21 mouse cellular contexts compared by ENCODE assay signal in genomic region chr6:142815513-142815912, GRCm38 (mm10). TPM values are rescaled to one million over a fixed set of nuclear protein-coding genes. Genes with fewer than 3 reads are reported as not detected.
DNase-seq lines count a peak whose midpoint lies in the region; ATAC-seq lines count a peak whose summit lies in the region.
"Had no signal": no experiment of that assay in that cellular context is flagged by ENCODE, and none has a peak within 500 bp of the region (broad histone marks: within the 10 kb centered on the region; RNA-seq: fewer than 3 reads in every experiment).

No protein-coding gene starts in this region.

- no peaks in the 10 kb centered on the region for H3K4me1 ChIP-seq in forebrain, embryonic 14.5 days (ENCODE audit: control insufficient read depth, insufficient read depth, low read length)
- 0 out of 2 replicates have a peak, but pooled peaks cover 4% of the 10 kb centered on the region for H3K4me1 ChIP-seq in forebrain, embryonic 11.5 days (replicated peaks; ENCODE audit: control insufficient read depth, insufficient read depth, low read length)
- H3K4me1 ChIP-seq in liver, embryonic 13.5 days (replicated peaks), result peaks cover under 1% of the 10 kb centered on the region; the same call in 1 of the 2 replicates
- no peaks in the 10 kb centered on the region; the same call in 1 of the 2 replicates for H3K4me1 ChIP-seq in liver, embryonic 12.5 days
- peaks cover 14% of the 10 kb centered on the region for H3K4me1 ChIP-seq in forebrain, embryonic 16.5 days (replicated peaks; ENCODE audit: control insufficient read depth, insufficient read depth, low read length)
- H3K4me1 ChIP-seq: embryonic facial prominence, embryonic 13.5 days had no signal

- H3K4me2 ChIP-seq in forebrain, embryonic 14.5 days (ENCODE audit: low read length), result no peak overlapping the region
- H3K4me2 ChIP-seq in forebrain, embryonic 11.5 days (ENCODE audit: low read depth, low read length, severe bottlenecking), result no peak overlapping the region
- no peak overlapping the region for H3K4me2 ChIP-seq in liver, embryonic 13.5 days
- no peak overlapping the region for H3K4me2 ChIP-seq in liver, embryonic 12.5 days
- H3K4me2 ChIP-seq in forebrain, embryonic 16.5 days (ENCODE audit: low read length), result no peak overlapping the region

- 74% methylated on average over 3 of the region's 3 CpGs for WGBS in forebrain, embryonic 14.5 days
- 84% methylated on average over 3 of the region's 3 CpGs for WGBS in forebrain, embryonic 11.5 days
- WGBS in liver, embryonic 13.5 days (ENCODE audit: insufficient replicate concordance), result 71% methylated on average over 3 of the region's 3 CpGs
- WGBS in liver, embryonic 12.5 days (ENCODE audit: insufficient replicate concordance), result 76% methylated on average over 3 of the region's 3 CpGs
- WGBS in forebrain, embryonic 16.5 days, result 54% methylated on average over 3 of the region's 3 CpGs

- peak; percentile 60 for ATAC-seq in forebrain, embryonic 14.5 days
- ATAC-seq in forebrain, embryonic 11.5 days (replicated peaks; ENCODE audit: low FRiP score), result no peak; the same call in 1 of the 2 replicates
- peak; percentile 27; the same call in 1 of the 2 replicates for ATAC-seq in liver, embryonic 13.5 days (ENCODE audit: low read depth)
- ATAC-seq in liver, embryonic 12.5 days, result no peak
- ATAC-seq in forebrain, embryonic 16.5 days, result peak; percentile 28
- ATAC-seq: intestine, embryonic 16.5 days had no signal

- no peaks in the 10 kb centered on the region for H3K36me3 ChIP-seq in forebrain, embryonic 14.5 days (ENCODE audit: control insufficient read depth, insufficient read depth, low read length)
- H3K36me3 ChIP-seq in forebrain, embryonic 11.5 days (ENCODE audit: control insufficient read depth, insufficient read depth, low read length), result no peaks in the 10 kb centered on the region
- no peaks in the 10 kb centered on the region for H3K36me3 ChIP-seq in liver, embryonic 13.5 days
- no peaks in the 10 kb centered on the region for H3K36me3 ChIP-seq in liver, embryonic 12.5 days
- no peaks in the 10 kb centered on the region for H3K36me3 ChIP-seq in forebrain, embryonic 16.5 days (ENCODE audit: control insufficient read depth, insufficient read depth)
- H3K36me3 ChIP-seq: embryonic facial prominence, embryonic 13.5 days; limb, embryonic 10.5 days; lung, embryonic 15.5 days had no signal

- no peak overlapping the region for H3K27ac ChIP-seq in forebrain, embryonic 14.5 days (ENCODE audit: low read depth, low read length)
- H3K27ac ChIP-seq in forebrain, embryonic 11.5 days (ENCODE audit: low read depth, low read length), result no peak overlapping the region
- no peak overlapping the region for H3K27ac ChIP-seq in liver, embryonic 13.5 days
- no peak overlapping the region for H3K27ac ChIP-seq in liver, embryonic 12.5 days
- H3K27ac ChIP-seq in forebrain, embryonic 16.5 days (ENCODE audit: low read length), result no peak overlapping the region
- H3K27ac ChIP-seq: embryonic facial prominence, embryonic 13.5 days; limb, embryonic 10.5 days; liver, embryonic 14.5 days; lung, embryonic 15.5 days had no signal

- no peaks in the 10 kb centered on the region for H3K9me3 ChIP-seq in forebrain, embryonic 14.5 days (replicated peaks; ENCODE audit: control insufficient read depth, low read length)
- no peaks in the 10 kb centered on the region for H3K9me3 ChIP-seq in forebrain, embryonic 11.5 days (ENCODE audit: control insufficient read depth, low read length)
- H3K9me3 ChIP-seq in liver, embryonic 13.5 days (replicated peaks), result no peaks in the 10 kb centered on the region
- no peaks in the 10 kb centered on the region for H3K9me3 ChIP-seq in liver, embryonic 12.5 days (replicated peaks)
- H3K9me3 ChIP-seq in forebrain, embryonic 16.5 days (ENCODE audit: control insufficient read depth, low read length), result no peaks in the 10 kb centered on the region
- H3K9me3 ChIP-seq: embryonic facial prominence, embryonic 13.5 days; limb, embryonic 10.5 days; lung, embryonic 15.5 days had no signal

- H3K27me3 ChIP-seq in forebrain, embryonic 14.5 days (replicated peaks; ENCODE audit: control insufficient read depth, insufficient read depth, low read length), result no peaks in the 10 kb centered on the region
- no peaks in the 10 kb centered on the region for H3K27me3 ChIP-seq in forebrain, embryonic 11.5 days (ENCODE audit: control insufficient read depth, insufficient read depth, low read length)
- peaks cover 12% of the 10 kb centered on the region; the same call in 1 of the 2 replicates for H3K27me3 ChIP-seq in liver, embryonic 13.5 days
- H3K27me3 ChIP-seq in liver, embryonic 12.5 days (replicated peaks), result peaks cover 21% of the 10 kb centered on the region
- H3K27me3 ChIP-seq in forebrain, embryonic 16.5 days (replicated peaks; ENCODE audit: control insufficient read depth, insufficient read depth, low read length), result no peaks in the 10 kb centered on the region
- H3K27me3 ChIP-seq: CH12.LX; embryonic facial prominence, embryonic 13.5 days; lung, embryonic 15.5 days had no signal

- peak; percentile 46 for DNase-seq in forebrain, embryonic 14.5 days (ENCODE audit: low spot score)
- DNase-seq in forebrain, embryonic 11.5 days (ENCODE audit: low spot score), result no peak
- no peak for DNase-seq in liver, embryonic 13.5 days
- DNase-seq in ES-CJ7 (ENCODE audit: low read depth, low spot score), result peak; percentile 19
- no peak for DNase-seq in adrenal gland, postnatal 14 days
- no peak for DNase-seq in layer of hippocampus, adult 9-11 months
- DNase-seq: adrenal gland, adult 2 months; gastrocnemius, postnatal 14 days; kidney, postnatal 36 days; thymus, adult 18-20 months; thymus, postnatal 4 days had no signal

- H3K9ac ChIP-seq in forebrain, embryonic 14.5 days (ENCODE audit: low read length), result no peak overlapping the region
- no peak overlapping the region for H3K9ac ChIP-seq in forebrain, embryonic 11.5 days (ENCODE audit: low read length)
- H3K9ac ChIP-seq in liver, embryonic 13.5 days, result no peak overlapping the region
- no peak overlapping the region for H3K9ac ChIP-seq in liver, embryonic 12.5 days
- no peak overlapping the region for H3K9ac ChIP-seq in forebrain, embryonic 16.5 days (replicated peaks; ENCODE audit: low read depth, low read length)
- H3K9ac ChIP-seq: embryonic facial prominence, embryonic 13.5 days; liver, embryonic 14.5 days; lung, embryonic 15.5 days had no signal

- H3K4me3 ChIP-seq in forebrain, embryonic 14.5 days (ENCODE audit: low read depth, low read length), result no peak overlapping the region
- no peak overlapping the region for H3K4me3 ChIP-seq in forebrain, embryonic 11.5 days (ENCODE audit: low read depth, low read length)
- H3K4me3 ChIP-seq in liver, embryonic 13.5 days (replicated peaks), result no peak overlapping the region
- no peak overlapping the region for H3K4me3 ChIP-seq in liver, embryonic 12.5 days
- no peak overlapping the region for H3K4me3 ChIP-seq in forebrain, embryonic 16.5 days (replicated peaks; ENCODE audit: low read length)
- H3K4me3 ChIP-seq: embryonic facial prominence, embryonic 13.5 days; limb, embryonic 10.5 days; lung, embryonic 15.5 days had no signal

RNA-seq across cellular contexts. Expression of gene Sult6b2, which starts 11.2 kb away (rescaled TPM):
- polyA plus RNA-seq in forebrain, embryonic 14.5 days (2014; fragmentation: Nextera tagmentation; extraction: Ambion mirVana), result 0.18 TPM in 1 of 2 replicates, not detected in the other
- polyA plus RNA-seq in forebrain, embryonic 11.5 days (2014; fragmentation: Nextera tagmentation; extraction: Ambion mirVana), result 0.29 TPM in 1 of 2 replicates, not detected in the other
- polyA plus RNA-seq in liver, embryonic 13.5 days (2015; fragmentation: Nextera tagmentation; extraction: Ambion mirVana), result not detected in 2 replicates
- polyA plus RNA-seq in liver, embryonic 12.5 days (2016; fragmentation: Nextera tagmentation; extraction: Ambion mirVana), result 0.06 TPM in 1 of 2 replicates, not detected in the other
- polyA plus RNA-seq in forebrain, embryonic 16.5 days (2015; fragmentation: Nextera tagmentation; extraction: Ambion mirVana), result 0.11 and 0.28 TPM in 2 replicates
- total RNA-seq in adrenal gland, postnatal 14 days (2021), result not detected in 2 replicates
- total RNA-seq: adrenal gland, adult 2 months; gastrocnemius, postnatal 14 days; hematopoietic stem cell, adult 5-6 weeks; midbrain, postnatal 0 days had no signal
- polyA plus RNA-seq: adrenal gland, adult 2 months; embryonic facial prominence, embryonic 13.5 days; limb, embryonic 10.5 days; liver, embryonic 14.5 days; lung, embryonic 15.5 days had no signal

RNA-seq across cellular contexts. Expression of gene Cmas, which starts 59.0 kb away (rescaled TPM):
- 159 and 173 TPM in 2 replicates for polyA plus RNA-seq in forebrain, embryonic 14.5 days (2014; fragmentation: Nextera tagmentation; extraction: Ambion mirVana)
- 103 and 109 TPM in 2 replicates for polyA plus RNA-seq in forebrain, embryonic 11.5 days (2014; fragmentation: Nextera tagmentation; extraction: Ambion mirVana)
- polyA plus RNA-seq in liver, embryonic 13.5 days (2015; fragmentation: Nextera tagmentation; extraction: Ambion mirVana), result 154 and 158 TPM in 2 replicates
- polyA plus RNA-seq in liver, embryonic 12.5 days (2016; fragmentation: Nextera tagmentation; extraction: Ambion mirVana), result 157 and 159 TPM in 2 replicates
- 139 and 150 TPM in 2 replicates for polyA plus RNA-seq in forebrain, embryonic 16.5 days (2015; fragmentation: Nextera tagmentation; extraction: Ambion mirVana)
- 31.3 and 35.6 TPM in 2 replicates for total RNA-seq in adrenal gland, postnatal 14 days (2021)

Comparison
In these comparisons a context has a peak if more than half of its experiments do, and no peak if none do; other contexts are left out.
1. ATAC-seq: peak in forebrain, embryonic 14.5 days (single experiment), liver, embryonic 13.5 days (single experiment) and forebrain, embryonic 16.5 days (single experiment); none in forebrain, embryonic 11.5 days (single experiment) and liver, embryonic 12.5 days (single experiment).
2. DNase-seq: peak in forebrain, embryonic 14.5 days (single experiment) and ES-CJ7 (single experiment); none in forebrain, embryonic 11.5 days (single experiment), liver, embryonic 13.5 days (single experiment), adrenal gland, postnatal 14 days (single experiment) and layer of hippocampus, adult 9-11 months (single experiment).